Mouse (Mus musculus) MEL (cell line): Measurements from ENCODE around the gene Vps8.

Experiments
- CTCF ChIP-seq, 3 experiments: IDR thresholded peaks in 2 of 3; conservative IDR thresholded peaks in 1 of 3; 2 replicates each; pipeline ENCODE4 v1.5.1; 2011 to 2012; ENCODE audit warnings: low read length in 3 of 3, low read depth in 2 of 3, mild to moderate bottlenecking in 2 of 3, improper control_type of control experiment in 1 of 3, inconsistent platforms in 1 of 3, mixed read lengths in 1 of 3, moderate library complexity in 1 of 3; ENCODE audit not compliant: control insufficient read depth in 1 of 3, insufficient read depth in 1 of 3, poor library complexity in 1 of 3, severe bottlenecking in 1 of 3
- KAT2A ChIP-seq: conservative IDR thresholded peaks from 2 replicates; pipeline ENCODE4 v1.6.1; 2012; ENCODE audit warnings: low read depth, low read length, improper control_type of control experiment, inconsistent platforms
- POLR2A ChIP-seq, 2 experiments: IDR thresholded peaks; 2 replicates each; pipeline ENCODE4 v1.6.1; 2011 to 2012; ENCODE audit warnings: low read length in 2 of 2, mild to moderate bottlenecking in 2 of 2, control low read depth in 1 of 2, improper control_type of control experiment in 1 of 2, low read depth in 1 of 2, moderate library complexity in 1 of 2; ENCODE audit not compliant: control insufficient read depth in 1 of 2, insufficient read depth in 1 of 2, poor library complexity in 1 of 2
- POLR2AphosphoS5 ChIP-seq: IDR thresholded peaks from 2 replicates; pipeline ENCODE4 v1.6.1; 2012; ENCODE audit warnings: low read depth, borderline replicate concordance, mild to moderate bottlenecking, inconsistent platforms, low read length, moderate library complexity, mixed read lengths
- SMC3 ChIP-seq: IDR thresholded peaks from 2 replicates; pipeline ENCODE4 v1.6.1; 2011; ENCODE audit warnings: low read depth, low read length, improper control_type of control experiment
- TAL1 ChIP-seq: IDR thresholded peaks from 2 replicates; pipeline ENCODE4 v1.6.1; 2012; ENCODE audit warnings: mild to moderate bottlenecking, inconsistent platforms, low read length, moderate library complexity, mixed read lengths
- TBP ChIP-seq: IDR thresholded peaks from 2 replicates; pipeline ENCODE4 v1.8.0; 2011; ENCODE audit warnings: low read depth, low read length, improper control_type of control experiment

DNA sequence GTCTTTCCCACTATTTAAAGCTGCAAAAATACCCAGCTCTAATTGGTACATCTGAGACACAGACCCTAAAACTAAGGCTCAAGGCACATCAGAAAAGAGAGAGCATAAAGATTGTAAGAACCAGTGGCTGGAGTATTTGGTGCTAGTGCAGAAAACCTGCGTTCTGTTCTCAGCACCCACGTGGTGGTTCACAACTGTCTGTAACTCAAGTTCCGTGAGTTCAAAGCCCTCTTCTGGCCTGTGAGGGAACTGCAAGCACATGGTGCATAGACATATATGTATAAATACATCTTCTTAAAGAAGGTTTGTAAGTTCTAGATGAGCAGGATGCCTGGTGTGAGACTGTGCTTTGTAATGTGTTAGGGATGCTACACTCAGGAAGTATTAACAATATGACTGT lies 8.7 kb downstream of the Vps8 start:
- no peak for TF ChIP-seq POLR2A (IDR thresholded peaks at IDR 0.05; ENCODE audit: control insufficient read depth in 1 of 2, insufficient read depth in 1 of 2, low read depth in 1 of 2, low read length in 2 of 2, poor library complexity in 1 of 2)
- no peak for TF ChIP-seq POLR2AphosphoS5
- TF ChIP-seq SMC3 = no peak
- no peak for TF ChIP-seq TBP
- peak in 2 of 3 experiments; percentile 35 to 38; a peak in 4 of 6 replicates for TF ChIP-seq CTCF (IDR thresholded peaks at IDR 0.05 in 2 of 3, conservative IDR thresholded peaks at IDR 0.05 in 1 of 3; ENCODE audit: control insufficient read depth in 1 of 3, insufficient read depth in 1 of 3, low read depth in 2 of 3, low read length in 3 of 3, poor library complexity in 1 of 3, severe bottlenecking in 1 of 3)
- TF ChIP-seq TAL1 = no peak
- no peak for TF ChIP-seq KAT2A
